Mouse (Mus musculus) stomach, embryonic 16.5 days (tissue): ENCODE data around the gene Dnajc16. TPM values are rescaled to one million over a fixed set of nuclear protein-coding genes. Genes with fewer than 3 reads are reported as not detected.

Source experiments
- ATAC-seq: fragments of 200-750 bp; cut with Nextera tagmentation; 2 replicates; pipeline ENCODE4 v1.8.0; 2017; ENCODE audit warnings: moderate number of reproducible peaks, moderate TSS enrichment; ENCODE audit not compliant: insufficient read depth, low FRiP score
- H3K27ac ChIP-seq: fragments of 300-500 bp; sonication (generic); 2 replicates; pipeline ENCODE4 v1.5.1; 2014; ENCODE audit warnings: low read length
- H3K27me3 ChIP-seq: fragments of 300-500 bp; sonication (generic); 2 replicates; pipeline ENCODE4 v1.6.1; 2014; ENCODE audit warnings: low read length, control low read depth, mixed read lengths; ENCODE audit not compliant: control insufficient read depth, insufficient read depth
- H3K36me3 ChIP-seq: fragments of 300-500 bp; sonication (generic); 2 replicates; pipeline ENCODE4 v1.6.1; 2014; ENCODE audit warnings: low read length; ENCODE audit not compliant: control insufficient read depth, insufficient read depth
- H3K4me1 ChIP-seq: fragments of 300-500 bp; sonication (generic); 2 replicates; pipeline ENCODE4 v1.6.1; 2014; ENCODE audit warnings: low read length, control low read depth, mixed read lengths; ENCODE audit not compliant: control insufficient read depth, insufficient read depth
- H3K4me2 ChIP-seq: fragments of 300-500 bp; sonication (generic); 2 replicates; pipeline ENCODE4 v1.6.1; 2014; ENCODE audit warnings: low read depth, low read length, mixed read lengths
- H3K4me3 ChIP-seq: fragments of 300-500 bp; sonication (generic); replicated peaks from 2 replicates; pipeline ENCODE4 v1.5.1; 2014; ENCODE audit warnings: mild to moderate bottlenecking, low read length
- H3K9ac ChIP-seq: fragments of 300-500 bp; sonication (generic); 2 replicates; pipeline ENCODE4 v1.6.1; 2014; ENCODE audit warnings: low read length
- H3K9me3 ChIP-seq: fragments of 300-500 bp; sonication (generic); replicated peaks from 2 replicates; pipeline ENCODE4 v1.6.1; 2016; ENCODE audit warnings: low read length, control low read depth; ENCODE audit not compliant: control insufficient read depth
- WGBS: fragments of 180-500 bp; shearing (Covaris S2); extraction: QIAGEN DNeasy Blood & Tissue Kit; methylation state at CpG from one replicate; pipeline ENCODE4 v1.1.7; 2014; 5-methylcytosine and 5-hydroxymethylcytosine counted together
- polyA plus RNA-seq: library from polyadenylated mRNA; unstranded; fragments of >200 nt; fragmentation: Nextera tagmentation; extraction: Ambion mirVana; gene quantifications from 2 replicates; pipeline ENCODE4 v1.2.1, GENCODE M21; 2015

The Dnajc16 gene
- polyA plus RNA-seq, 1 experiment from 2014 or later: 4.7 TPM

DNA sequence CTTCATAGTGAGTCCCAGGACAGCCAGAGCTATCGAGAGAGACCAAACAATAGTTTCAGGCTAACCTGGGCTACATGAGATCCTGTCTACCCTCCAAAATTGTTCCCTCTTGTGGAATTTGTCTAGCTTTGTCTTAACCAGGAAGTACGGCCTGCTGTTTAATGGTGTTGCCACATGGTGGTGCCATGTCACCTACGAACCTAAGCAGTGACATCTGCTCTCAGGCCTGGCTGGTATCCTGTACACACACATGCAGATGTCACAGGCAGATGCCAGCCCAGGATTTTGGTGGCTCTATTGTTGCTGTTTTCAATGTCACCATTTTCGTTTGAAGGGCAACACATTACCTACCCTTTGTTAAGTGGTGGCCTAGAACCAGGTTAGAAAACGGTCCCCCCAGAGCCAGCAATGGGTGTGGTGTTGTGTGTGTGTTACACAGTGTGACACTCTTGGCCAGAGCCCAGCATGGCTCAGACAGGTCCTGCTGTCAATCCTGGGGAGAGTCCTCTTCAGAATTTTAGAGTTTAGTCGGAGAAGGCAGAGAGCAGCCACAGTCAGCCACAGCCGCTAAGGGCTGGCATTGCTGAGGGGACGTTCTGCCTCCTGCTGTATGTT, 19.2 kb upstream of the Dnajc16 start:
- no peaks in the 10 kb centered on the region for H3K9me3 ChIP-seq
- no peaks in the 10 kb centered on the region for H3K4me1 ChIP-seq
- H3K9ac ChIP-seq: no peak overlapping the region
- no peak overlapping the region for H3K4me3 ChIP-seq
- WGBS: 81% methylated on average over 8 of the region's 8 CpGs
- no peak for ATAC-seq
- peaks cover 32% of the 10 kb centered on the region for H3K36me3 ChIP-seq
- no peak overlapping the region for H3K27ac ChIP-seq
- no peaks in the 10 kb centered on the region for H3K27me3 ChIP-seq
- H3K4me2 ChIP-seq: no peak overlapping the region

DNA sequence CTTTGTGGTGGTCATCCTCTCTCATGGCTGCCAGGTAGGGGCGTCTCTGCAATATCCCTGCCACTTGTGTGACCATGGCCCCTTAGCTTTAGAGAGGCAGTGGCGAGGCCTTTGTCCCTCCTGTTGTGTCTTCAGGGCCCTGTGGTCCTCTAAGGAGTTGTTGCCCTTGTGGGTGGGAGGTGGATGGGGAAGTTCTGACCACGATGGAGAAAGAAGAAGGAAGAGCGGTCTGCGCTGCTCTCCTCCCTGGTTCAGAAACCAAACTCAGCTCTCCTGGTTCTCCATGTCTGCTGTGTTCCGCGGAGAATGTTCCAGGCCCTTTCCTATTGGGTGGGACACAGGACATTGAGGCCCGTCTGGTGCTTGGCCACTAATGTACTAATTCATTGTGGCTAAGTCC, 15.2 kb upstream of the Dnajc16 start:
- H3K4me2 ChIP-seq: no peak overlapping the region
- ATAC-seq: no peak
- WGBS: 91% methylated on average over 8 of the region's 8 CpGs
- H3K27me3 ChIP-seq: no peaks in the 10 kb centered on the region
- no peak overlapping the region for H3K9ac ChIP-seq
- H3K9me3 ChIP-seq: no peaks in the 10 kb centered on the region
- H3K27ac ChIP-seq: no peak overlapping the region
- H3K36me3 ChIP-seq: peaks cover 38% of the 10 kb centered on the region
- no peaks in the 10 kb centered on the region for H3K4me1 ChIP-seq
- H3K4me3 ChIP-seq: no peak overlapping the region

DNA sequence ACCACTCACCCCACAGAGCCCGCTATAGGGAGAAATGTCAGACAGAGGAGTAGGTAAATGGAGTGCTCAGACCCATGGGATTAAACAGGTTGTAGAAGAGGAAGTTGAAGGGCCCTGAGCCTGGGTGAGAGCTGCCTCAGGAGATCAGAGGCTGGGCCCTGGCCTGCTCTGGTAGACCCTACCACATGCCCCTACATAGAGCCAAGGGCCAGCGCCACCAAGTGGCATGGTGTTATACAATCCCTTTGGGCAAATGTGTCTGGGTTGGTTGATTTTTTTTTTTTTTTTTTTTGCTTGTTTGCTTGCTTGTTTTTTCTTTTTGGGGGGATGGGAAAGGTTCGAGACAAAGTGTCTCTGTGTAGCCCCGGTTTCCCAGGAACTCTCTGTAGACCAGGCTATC, 13.4 kb upstream of the Dnajc16 start:
- no peak overlapping the region for H3K4me3 ChIP-seq
- no peaks in the 10 kb centered on the region for H3K4me1 ChIP-seq
- 93% methylated on average over 4 of the region's 4 CpGs for WGBS
- no peak overlapping the region for H3K9ac ChIP-seq
- ATAC-seq: no peak
- H3K27me3 ChIP-seq: no peaks in the 10 kb centered on the region
- no peak overlapping the region for H3K27ac ChIP-seq
- H3K36me3 ChIP-seq: peaks cover 24% of the 10 kb centered on the region; the same call in 1 of the 2 replicates
- H3K4me2 ChIP-seq: no peak overlapping the region
- H3K9me3 ChIP-seq: no peaks in the 10 kb centered on the region

DNA sequence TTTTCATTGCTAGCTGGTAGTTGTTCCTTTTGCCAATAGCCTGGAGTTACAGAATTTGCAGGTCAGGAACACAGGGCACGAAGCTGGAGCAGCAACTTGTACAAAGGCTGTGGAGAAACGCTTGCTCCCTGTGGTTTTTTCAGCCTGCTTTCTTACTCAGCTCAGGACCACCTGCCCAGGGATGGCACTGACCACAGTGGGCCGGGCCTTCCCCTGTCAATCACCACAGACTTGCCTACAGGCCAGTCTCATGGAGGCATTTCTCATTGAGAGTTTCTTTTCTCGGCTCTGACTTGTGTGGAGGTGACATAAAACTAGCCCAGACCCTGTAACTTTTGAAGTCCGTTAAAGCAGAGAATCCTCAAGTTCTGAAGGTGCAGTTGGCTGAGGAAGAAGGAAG, 6.8 kb upstream of the Dnajc16 start:
- ATAC-seq: no peak
- H3K36me3 ChIP-seq: peaks cover 8% of the 10 kb centered on the region; the same call in 1 of the 2 replicates
- 92% methylated on average over 5 of the region's 5 CpGs for WGBS
- H3K9me3 ChIP-seq: no peaks in the 10 kb centered on the region
- no peak overlapping the region for H3K27ac ChIP-seq
- no peak overlapping the region for H3K4me2 ChIP-seq
- peaks cover 18% of the 10 kb centered on the region for H3K4me1 ChIP-seq
- no peaks in the 10 kb centered on the region for H3K27me3 ChIP-seq
- no peak overlapping the region for H3K4me3 ChIP-seq
- no peak overlapping the region for H3K9ac ChIP-seq

DNA sequence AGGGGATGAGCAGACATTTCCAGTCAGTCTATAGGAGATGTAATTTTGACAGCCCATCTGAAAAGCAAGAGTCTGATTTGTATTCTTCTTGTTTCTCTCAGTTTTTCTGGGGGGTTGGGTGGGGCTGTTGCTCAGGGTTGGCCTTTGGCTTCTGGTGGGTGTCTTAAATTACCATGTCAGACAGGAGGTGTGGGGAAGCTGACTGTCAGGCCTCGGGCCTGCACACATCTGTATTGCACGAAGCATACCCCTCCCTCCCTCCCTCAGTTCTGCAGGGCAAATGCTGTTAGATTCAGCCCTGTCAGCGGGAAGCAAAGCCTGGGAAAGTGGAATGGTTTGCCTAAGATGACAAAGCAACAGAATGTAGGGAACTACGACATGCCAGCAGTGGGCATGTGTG, 6.2 kb upstream of the Dnajc16 start:
- Histone ChIP-seq H3K4me3 (no peak overlapping the region), H3K4me1 (peaks cover 18% of the 10 kb centered on the region), H3K27ac (no peak overlapping the region), H3K4me2 (no peak overlapping the region), H3K9me3 (no peaks in the 10 kb centered on the region), H3K27me3 (no peaks in the 10 kb centered on the region), H3K36me3 (peaks cover 8% of the 10 kb centered on the region; the same call in 1 of the 2 replicates), H3K9ac (no peak overlapping the region)
- 87% methylated on average over 4 of the region's 4 CpGs for WGBS
- ATAC-seq: no peak

DNA sequence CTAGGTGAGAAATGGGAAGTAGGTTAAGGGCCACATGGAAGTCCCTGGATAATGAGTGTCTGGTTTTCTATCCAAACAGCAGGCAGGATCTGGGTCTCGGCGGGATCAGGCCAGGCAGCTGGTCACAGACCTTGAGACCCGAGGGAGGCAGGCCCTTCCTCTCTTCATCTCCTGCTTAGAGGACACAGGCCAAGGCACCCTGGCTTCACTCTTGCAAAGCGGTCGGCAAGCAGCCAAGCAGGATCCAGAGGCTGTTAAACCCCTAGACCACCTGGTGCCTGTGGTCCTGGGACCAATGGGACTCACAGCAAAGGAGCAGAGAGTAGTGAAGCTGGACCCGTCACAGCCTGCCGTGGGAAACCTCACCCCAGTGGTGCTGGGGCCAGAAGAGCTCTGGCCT, 5.6 kb upstream of the Dnajc16 start:
- Histone ChIP-seq H3K27ac (no peak overlapping the region), H3K36me3 (peaks cover 8% of the 10 kb centered on the region; the same call in 1 of the 2 replicates), H3K4me3 (no peak overlapping the region), H3K27me3 (no peaks in the 10 kb centered on the region), H3K4me2 (no peak overlapping the region), H3K4me1 (peaks cover 18% of the 10 kb centered on the region), H3K9me3 (no peaks in the 10 kb centered on the region), H3K9ac (peak overlapping the region; percentile 7; the same call in 1 of the 2 replicates)
- WGBS: 78% methylated on average over 7 of the region's 7 CpGs
- no peak for ATAC-seq

DNA sequence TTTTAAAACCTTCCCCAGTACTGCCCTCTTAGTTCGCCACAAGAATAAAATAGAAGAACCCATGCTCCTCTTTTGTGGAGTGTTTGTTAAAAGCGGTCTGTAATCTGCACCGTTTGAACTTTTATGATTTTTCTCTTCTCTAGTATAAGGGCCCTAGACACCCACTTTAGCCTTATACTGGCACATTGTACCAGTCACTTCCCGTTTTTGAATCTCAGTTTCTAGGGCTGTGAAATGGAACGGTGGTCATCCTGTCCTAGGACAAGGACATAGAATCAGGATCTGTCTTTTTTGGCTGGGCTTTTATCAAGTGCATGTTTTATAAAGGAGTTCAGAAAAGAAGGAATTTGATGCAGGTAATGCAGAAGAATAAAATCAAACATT, 3.4 kb upstream of the Dnajc16 start:
- WGBS: 4% methylated on average over 5 of the region's 5 CpGs
- Histone ChIP-seq H3K27me3 (no peaks in the 10 kb centered on the region), H3K27ac (peak overlapping the region; percentile 95), H3K4me3 (peak overlapping the region; percentile 76), H3K4me1 (peaks cover 28% of the 10 kb centered on the region), H3K4me2 (peak overlapping the region; percentile 61), H3K9ac (peak overlapping the region; percentile 83), H3K9me3 (no peaks in the 10 kb centered on the region), H3K36me3 (peaks cover 8% of the 10 kb centered on the region; the same call in 1 of the 2 replicates)
- ATAC-seq: no peak

DNA sequence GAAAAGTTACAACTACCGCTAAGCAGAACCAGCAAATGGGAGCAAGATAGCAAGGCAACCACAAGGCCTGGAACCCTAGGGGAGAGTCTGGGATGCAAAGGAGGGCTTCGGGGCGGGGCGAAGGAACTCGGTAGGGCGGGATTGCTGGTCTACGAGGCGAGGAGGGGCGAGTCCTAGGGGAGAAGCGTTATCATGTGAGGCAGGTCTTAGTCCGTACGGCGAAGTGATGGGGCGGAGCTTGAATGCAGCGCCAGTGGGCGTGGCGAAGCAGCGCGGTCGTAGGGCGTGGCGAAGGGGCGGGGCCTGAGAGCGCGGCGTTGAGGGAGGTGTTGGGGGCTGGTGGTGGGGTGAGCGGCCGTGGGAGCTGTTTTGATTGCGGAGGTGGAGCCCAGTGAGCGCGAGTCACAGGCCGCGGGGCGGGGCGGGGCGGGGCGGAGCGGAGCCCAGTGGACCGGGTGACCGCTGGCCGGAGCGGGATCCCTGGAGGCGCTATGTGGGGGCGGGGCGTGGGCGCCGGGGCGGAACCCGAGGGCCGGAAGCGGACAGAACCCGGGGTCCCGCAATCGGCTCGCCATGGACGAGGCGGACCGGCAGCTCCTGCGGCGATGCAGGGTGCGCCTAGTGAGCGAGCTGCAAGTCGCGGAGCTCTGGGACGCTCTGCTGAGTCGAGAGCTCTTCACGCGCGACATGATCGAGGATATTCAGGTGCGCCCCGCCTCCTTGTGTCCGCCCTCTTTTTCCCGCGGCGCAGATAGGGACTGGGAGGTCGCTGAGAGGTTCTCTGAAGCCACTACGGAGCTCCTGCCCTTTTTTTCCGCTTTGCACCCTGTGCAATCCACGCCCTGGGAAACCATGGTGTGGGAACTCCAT, 2.8 kb upstream of the Dnajc16 start, which contains the start of gene Casp9:
TSS of gene Casp9 (plus strand) at position 331 of the 870 bp plus-strand sequence.
- WGBS: under 1% methylated on average over 78 of the region's 80 CpGs

More for the DNA sequence above, 2.8 kb upstream of the Dnajc16 start, which contains the start of gene Casp9:
- Histone ChIP-seq H3K4me2 (peak within 1 kb of the TSS; percentile 61), H3K4me1 (peaks cover 28% of the 10 kb centered on the region), H3K27ac (peak within 1 kb of the TSS; percentile 95), H3K9me3 (no peaks in the 10 kb centered on the region), H3K9ac (peak within 1 kb of the TSS; percentile 83), H3K27me3 (no peaks in the 10 kb centered on the region), H3K36me3 (peaks cover 8% of the 10 kb centered on the region; the same call in 1 of the 2 replicates), H3K4me3 (peak within 1 kb of the TSS; percentile 76)
- ATAC-seq: peak; percentile 90
